20 mouse cellular contexts compared by ENCODE assay signal in the genomic region with DNA sequence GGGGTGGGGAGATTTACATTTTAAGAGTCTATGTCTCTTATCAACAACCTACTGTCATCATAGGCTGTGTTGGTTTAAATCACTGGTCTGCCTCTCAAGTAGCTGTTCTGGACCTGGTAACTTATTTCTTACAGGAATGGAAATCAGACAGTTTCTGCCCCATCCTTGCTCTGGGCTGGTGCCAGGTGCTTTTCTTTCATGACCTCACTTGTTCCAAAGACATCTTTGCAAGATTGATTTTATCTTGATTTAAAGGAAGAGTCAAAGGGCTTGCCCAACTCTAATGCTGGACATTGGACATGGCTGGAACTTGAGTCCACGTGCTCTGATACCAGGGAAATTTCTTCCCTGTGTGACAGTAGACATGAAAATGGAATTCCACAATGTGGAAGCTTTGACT.
DNase-seq lines count a peak whose midpoint lies in the region; ATAC-seq and TF ChIP-seq lines count a peak whose summit lies in the region.
"Had no signal": no experiment of that assay in that cellular context is flagged by ENCODE, and none has a peak within 500 bp of the region (broad histone marks: within the 10 kb centered on the region; RNA-seq: fewer than 3 reads in every experiment).

No protein-coding gene starts in this region.

- 0 out of 2 replicates have a peak overlapping the region, but pooled peaks have one; percentile 33 for H3K27ac ChIP-seq in bone marrow, adult 2 months (ENCODE audit: control insufficient read depth, insufficient read depth, low read depth, low read length, poor library complexity)
- H3K27ac ChIP-seq in macrophage, result peak overlapping the region; percentile 62
- no peak overlapping the region for H3K27ac ChIP-seq in hindbrain, embryonic 10.5 days
- H3K27ac ChIP-seq in limb, embryonic 10.5 days, result no peak overlapping the region
- H3K27ac ChIP-seq: forebrain, embryonic 10.5 days; forebrain, embryonic 13.5 days; hindbrain, embryonic 14.5 days; hindbrain, postnatal 0 days had no signal

- H3K4me1 ChIP-seq in bone marrow, adult 2 months (ENCODE audit: control insufficient read depth, insufficient read depth, low read length), result peaks cover 2% of the 10 kb centered on the region; the same call in 1 of the 2 replicates
- H3K4me1 ChIP-seq in hindbrain, embryonic 10.5 days (replicated peaks), result no peaks in the 10 kb centered on the region
- peaks cover 5% of the 10 kb centered on the region; the same call in 1 of the 2 replicates for H3K4me1 ChIP-seq in limb, embryonic 10.5 days
- H3K4me1 ChIP-seq: forebrain, embryonic 10.5 days; forebrain, embryonic 13.5 days had no signal

- no peaks in the 10 kb centered on the region for H3K79me2 ChIP-seq in macrophage (ENCODE audit: inconsistent target)

- ATAC-seq in megakaryocyte, adult 5-6 weeks (ENCODE audit: poor library complexity, severe bottlenecking), result no peak
- ATAC-seq: forebrain, embryonic 13.5 days; hindbrain, postnatal 0 days; inflammation-experienced regulatory T-cells, adult 6 months had no signal

- H3K4me3 ChIP-seq in bone marrow, adult 2 months (replicated peaks; ENCODE audit: control insufficient read depth, low read depth, low read length), result no peak overlapping the region
- H3K4me3 ChIP-seq in macrophage (ENCODE audit: inconsistent target), result no peak overlapping the region
- H3K4me3 ChIP-seq in hindbrain, embryonic 10.5 days, result no peak overlapping the region
- no peak overlapping the region for H3K4me3 ChIP-seq in limb, embryonic 10.5 days
- H3K4me3 ChIP-seq: forebrain, embryonic 10.5 days; forebrain, embryonic 13.5 days had no signal

- TF ChIP-seq CTCF in bone marrow, adult 2 months (IDR thresholded peaks at IDR 0.05; ENCODE audit: control insufficient read depth, insufficient read depth, low read length), result no peak

- no peak for TF ChIP-seq POLR2A in bone marrow, adult 2 months (IDR thresholded peaks at IDR 0.05; ENCODE audit: borderline replicate concordance, control insufficient read depth, low read depth, low read length)

- intact Hi-C loops in heart, postnatal 14 days (cut with DNase I), result no loop called here

- no peaks in the 10 kb centered on the region for H3K9me3 ChIP-seq in hindbrain, embryonic 10.5 days
- no peaks in the 10 kb centered on the region for H3K9me3 ChIP-seq in limb, embryonic 10.5 days (replicated peaks)
- H3K9me3 ChIP-seq: forebrain, embryonic 10.5 days; forebrain, embryonic 13.5 days had no signal

- H3K27me3 ChIP-seq in hindbrain, embryonic 10.5 days (ENCODE audit: insufficient read depth, poor library complexity, severe bottlenecking), result peaks cover 4% of the 10 kb centered on the region
- H3K27me3 ChIP-seq in limb, embryonic 10.5 days (ENCODE audit: low read depth, poor library complexity, severe bottlenecking), result no peaks in the 10 kb centered on the region
- H3K27me3 ChIP-seq: forebrain, embryonic 13.5 days had no signal

- WGBS in bone marrow, adult 2 months, result 76% methylated on average over 1 of the region's 1 CpGs
- 92% methylated on average over 1 of the region's 1 CpGs for WGBS in macrophage (ENCODE audit: missing documents)
- 82% methylated on average over 1 of the region's 1 CpGs for WGBS in hindbrain, embryonic 10.5 days
- 93% methylated on average over 1 of the region's 1 CpGs for WGBS in limb, embryonic 10.5 days

- H3K36me3 ChIP-seq in macrophage (ENCODE audit: inconsistent target), result no peaks in the 10 kb centered on the region
- no peaks in the 10 kb centered on the region for H3K36me3 ChIP-seq in hindbrain, embryonic 10.5 days
- H3K36me3 ChIP-seq in limb, embryonic 10.5 days, result no peaks in the 10 kb centered on the region
- H3K36me3 ChIP-seq: forebrain, embryonic 10.5 days had no signal

- DNase-seq in heart, adult 11 months, result peak; percentile 77
- no peak for DNase-seq in heart, postnatal 14 days
- no peak for DNase-seq in hindbrain, embryonic 10.5 days (ENCODE audit: low spot score)
- no peak for DNase-seq in limb, embryonic 10.5 days (ENCODE audit: low spot score)
- DNase-seq: adrenal gland, adult 8-10 months; adrenal gland, postnatal 36 days; cerebellum, adult 18-20 months; cerebellum, adult 9-10 months; cerebellum, postnatal 14 days; gastrocnemius, postnatal 10 days; gastrocnemius, postnatal 36 days; heart, postnatal 36 days had no signal

Comparison
In these comparisons a context has a peak if more than half of its experiments do, and no peak if none do; other contexts are left out.
1. H3K27ac ChIP-seq: peak in bone marrow, adult 2 months (single experiment) and macrophage (single experiment); none in hindbrain, embryonic 10.5 days (single experiment) and limb, embryonic 10.5 days (single experiment).